Mouse (Mus musculus) hindbrain, embryonic 10.5 days (tissue): ENCODE data around the gene Dhx32. TPM values are rescaled to one million over a fixed set of nuclear protein-coding genes. Genes with fewer than 3 reads are reported as not detected.

Experiments
- DNase-seq: peaks from one replicate; pipeline ENCODE4 v3.0.0-alpha.2; 2017; ENCODE audit warnings: low spot score
- H3K27ac ChIP-seq: fragments of 300-500 bp; sonication (generic); 2 replicates; pipeline ENCODE4 v1.5.1; 2016; ENCODE audit warnings: mild to moderate bottlenecking, moderate library complexity
- H3K27me3 ChIP-seq: fragments of 300-500 bp; sonication (generic); 2 replicates; pipeline ENCODE4 v1.6.1; 2016; ENCODE audit warnings: mild to moderate bottlenecking; ENCODE audit not compliant: poor library complexity, insufficient read depth, severe bottlenecking
- H3K36me3 ChIP-seq: fragments of 300-500 bp; sonication (generic); 2 replicates; pipeline ENCODE4 v1.6.1; 2016; ENCODE audit warnings: mild to moderate bottlenecking, moderate library complexity
- H3K4me1 ChIP-seq: fragments of 300-500 bp; sonication (generic); replicated peaks from 2 replicates; pipeline ENCODE4 v1.6.1; 2016; ENCODE audit warnings: mild to moderate bottlenecking
- H3K4me3 ChIP-seq: fragments of 300-500 bp; sonication (generic); 2 replicates; pipeline ENCODE4 v1.5.1; 2016; ENCODE audit warnings: mild to moderate bottlenecking, moderate library complexity
- H3K9me3 ChIP-seq: fragments of 300-500 bp; sonication (generic); 2 replicates; pipeline ENCODE4 v1.6.1; 2016; ENCODE audit warnings: mild to moderate bottlenecking, moderate library complexity
- WGBS: fragments of 180-500 bp; shearing (Covaris S2); methylation state at CpG from one replicate; pipeline ENCODE4 v1.1.7; 2016; 5-methylcytosine and 5-hydroxymethylcytosine counted together
- polyA plus RNA-seq: library from polyadenylated mRNA; unstranded; fragments of >200 nt; fragmentation: Nextera tagmentation; extraction: Ambion mirVana; gene quantifications from 2 replicates; pipeline ENCODE4 v1.2.1, GENCODE M21; 2016

The Dhx32 gene
- polyA plus RNA-seq, result 51.0 and 51.1 TPM in 2 replicates

GRCm38 (mm10) chr7:133782717-133783435, at the start of gene Dhx32:
Dhx32 (minus strand) TSS chr7:133782726.
- Histone ChIP-seq H3K9me3 (no peaks in the 10 kb centered on the region), H3K27me3 (no peaks in the 10 kb centered on the region), H3K4me1 (peaks cover 3% of the 10 kb centered on the region; the same call in 1 of the 2 replicates), H3K4me3 (no peak within 1 kb of the TSS), H3K36me3 (no peaks in the 10 kb centered on the region), H3K27ac (no peak within 1 kb of the TSS)
- DNase-seq, result peak; percentile 68
- WGBS, result 21% methylated on average over 18 of the region's 18 CpGs

GRCm38 (mm10) chr7:133829579-133829978, 47.1 kb upstream of the Dhx32 start:
- H3K27ac ChIP-seq, result no peak overlapping the region
- H3K4me1 ChIP-seq, result no peaks in the 10 kb centered on the region
- 76% methylated on average over 7 of the region's 7 CpGs for WGBS
- H3K4me3 ChIP-seq, result no peak overlapping the region
- H3K9me3 ChIP-seq, result no peaks in the 10 kb centered on the region
- no peaks in the 10 kb centered on the region for H3K27me3 ChIP-seq
- no peaks in the 10 kb centered on the region for H3K36me3 ChIP-seq
- DNase-seq, result no peak

DNA sequence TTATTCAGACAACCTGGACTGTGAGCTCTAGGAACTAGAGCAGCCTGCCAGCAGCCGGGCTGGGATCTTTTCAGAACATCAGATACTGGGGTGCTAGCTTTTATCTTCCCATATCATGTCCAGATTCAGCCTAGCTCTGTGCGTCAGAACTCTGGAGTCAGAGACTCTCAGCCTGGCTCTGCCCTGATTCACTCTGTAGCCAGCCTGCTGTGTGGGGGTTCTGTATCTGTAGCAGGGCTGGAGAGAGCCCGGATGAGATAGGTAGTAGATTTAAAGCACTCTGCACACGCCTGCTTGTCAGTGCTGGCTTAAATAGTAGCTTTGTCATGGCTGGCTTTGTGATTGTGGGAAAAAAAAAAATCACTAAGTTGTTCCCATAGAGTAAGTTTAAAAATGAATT, 46.0 kb upstream of the Dhx32 start:
- H3K4me1 ChIP-seq, result no peaks in the 10 kb centered on the region
- DNase-seq, result no peak
- H3K9me3 ChIP-seq, result peaks cover 2% of the 10 kb centered on the region; the same call in 1 of the 2 replicates
- WGBS, result 68% methylated on average over 4 of the region's 4 CpGs
- H3K27ac ChIP-seq, result no peak overlapping the region
- no peak overlapping the region for H3K4me3 ChIP-seq
- no peaks in the 10 kb centered on the region for H3K36me3 ChIP-seq
- no peaks in the 10 kb centered on the region for H3K27me3 ChIP-seq

DNA sequence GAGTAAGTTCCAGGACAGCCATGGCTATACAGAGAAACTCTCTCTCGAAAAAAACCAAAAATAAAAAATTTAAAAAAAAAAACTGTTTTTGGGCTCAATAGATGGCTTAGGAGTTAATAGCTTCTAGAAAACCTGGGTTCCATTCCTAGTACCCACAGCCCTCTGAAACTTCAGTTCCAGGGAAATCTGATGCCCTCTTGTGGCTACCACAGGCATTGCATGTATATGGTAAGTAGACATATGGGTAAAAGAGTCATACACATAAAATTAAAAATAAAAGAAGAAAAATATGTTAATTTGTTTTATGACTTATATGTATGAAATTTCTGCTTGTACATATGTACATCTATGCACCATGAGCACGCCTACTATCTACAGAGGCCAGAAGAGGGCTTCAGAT, 42.1 kb upstream of the Dhx32 start:
- 90% methylated on average over 2 of the region's 2 CpGs for WGBS

DNA sequence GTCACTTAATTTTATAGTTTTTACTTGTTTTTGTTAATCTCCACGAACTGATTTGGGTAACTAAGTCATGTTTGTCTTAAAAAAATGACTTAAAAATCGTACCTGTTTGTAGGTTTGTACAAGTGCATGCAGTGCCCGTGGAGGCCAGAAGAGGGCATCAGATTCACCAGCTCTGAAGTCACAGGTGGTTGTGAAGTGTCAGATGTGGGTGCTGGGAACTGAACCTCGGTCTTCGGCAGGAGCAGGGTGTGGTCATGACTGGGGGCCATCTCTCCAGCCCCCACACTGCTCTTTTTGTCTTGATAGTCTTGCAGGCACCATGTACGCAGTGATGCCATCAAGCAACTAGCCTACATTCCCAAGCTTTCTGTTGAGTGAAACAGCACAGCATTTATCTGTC, 41.2 kb upstream of the Dhx32 start:
- Histone ChIP-seq H3K27me3 (no peaks in the 10 kb centered on the region), H3K4me3 (no peak overlapping the region), H3K36me3 (no peaks in the 10 kb centered on the region), H3K9me3 (peaks cover 2% of the 10 kb centered on the region; the same call in 1 of the 2 replicates), H3K4me1 (no peaks in the 10 kb centered on the region), H3K27ac (no peak overlapping the region)
- 88% methylated on average over 6 of the region's 6 CpGs for WGBS
- DNase-seq, result no peak

More for the DNA sequence above, 42.1 kb upstream of the Dhx32 start:
- peaks cover 2% of the 10 kb centered on the region; the same call in 1 of the 2 replicates for H3K9me3 ChIP-seq
- H3K4me1 ChIP-seq, result no peaks in the 10 kb centered on the region
- no peaks in the 10 kb centered on the region for H3K36me3 ChIP-seq
- no peaks in the 10 kb centered on the region for H3K27me3 ChIP-seq
- DNase-seq, result no peak
- H3K4me3 ChIP-seq, result no peak overlapping the region
- H3K27ac ChIP-seq, result no peak overlapping the region

DNA sequence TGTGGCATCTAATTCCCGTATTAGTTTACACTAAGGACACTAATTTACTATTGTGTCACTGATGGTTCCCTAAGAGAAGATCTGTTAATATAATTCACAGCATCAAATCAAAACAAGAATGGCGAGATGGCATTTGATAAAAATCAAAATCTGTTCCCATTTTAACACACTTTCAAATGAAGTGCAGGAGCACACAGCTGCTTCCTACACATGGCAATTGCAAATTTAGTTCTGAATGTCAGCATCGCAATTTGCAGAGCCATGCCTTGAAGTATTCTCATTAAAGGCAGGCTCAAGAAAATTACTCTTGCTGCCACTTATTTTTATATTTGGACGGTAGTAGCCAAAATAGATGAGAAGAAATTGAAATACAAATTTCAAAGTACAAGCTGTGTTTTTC, 30.8 kb upstream of the Dhx32 start:
- Histone ChIP-seq H3K27me3 (no peaks in the 10 kb centered on the region), H3K4me1 (no peaks in the 10 kb centered on the region), H3K27ac (no peak overlapping the region), H3K4me3 (no peak overlapping the region), H3K9me3 (no peaks in the 10 kb centered on the region), H3K36me3 (no peaks in the 10 kb centered on the region)
- 90% methylated on average over 4 of the region's 4 CpGs for WGBS
- no peak for DNase-seq

DNA sequence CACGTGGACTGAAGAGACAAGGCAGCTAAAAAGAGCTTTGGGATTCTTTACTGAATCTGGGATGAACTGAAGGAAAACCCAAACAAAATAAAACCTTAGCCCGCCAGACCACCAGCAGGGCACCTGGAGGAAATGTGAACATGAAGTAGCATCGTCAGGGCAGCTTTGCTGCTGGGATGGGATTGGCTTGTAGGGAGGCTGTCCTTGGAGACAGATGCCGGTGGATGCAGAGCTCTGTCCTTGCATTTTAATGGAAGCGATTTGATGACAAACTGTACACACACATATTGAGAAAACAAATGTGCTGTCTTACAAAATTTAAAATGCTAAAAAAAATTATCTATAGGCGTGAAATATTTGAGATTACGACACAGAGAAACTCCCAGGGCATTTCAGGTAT, 30.4 kb upstream of the Dhx32 start:
- H3K27me3 ChIP-seq, result no peaks in the 10 kb centered on the region
- whole genome bisulfite sequencing, result 79% methylated on average over 7 of the region's 7 CpGs
- H3K4me3 ChIP-seq, result no peak overlapping the region
- H3K9me3 ChIP-seq, result no peaks in the 10 kb centered on the region
- H3K36me3 ChIP-seq, result no peaks in the 10 kb centered on the region
- no peak for DNase-seq
- H3K4me1 ChIP-seq, result no peaks in the 10 kb centered on the region
- no peak overlapping the region for H3K27ac ChIP-seq

DNA sequence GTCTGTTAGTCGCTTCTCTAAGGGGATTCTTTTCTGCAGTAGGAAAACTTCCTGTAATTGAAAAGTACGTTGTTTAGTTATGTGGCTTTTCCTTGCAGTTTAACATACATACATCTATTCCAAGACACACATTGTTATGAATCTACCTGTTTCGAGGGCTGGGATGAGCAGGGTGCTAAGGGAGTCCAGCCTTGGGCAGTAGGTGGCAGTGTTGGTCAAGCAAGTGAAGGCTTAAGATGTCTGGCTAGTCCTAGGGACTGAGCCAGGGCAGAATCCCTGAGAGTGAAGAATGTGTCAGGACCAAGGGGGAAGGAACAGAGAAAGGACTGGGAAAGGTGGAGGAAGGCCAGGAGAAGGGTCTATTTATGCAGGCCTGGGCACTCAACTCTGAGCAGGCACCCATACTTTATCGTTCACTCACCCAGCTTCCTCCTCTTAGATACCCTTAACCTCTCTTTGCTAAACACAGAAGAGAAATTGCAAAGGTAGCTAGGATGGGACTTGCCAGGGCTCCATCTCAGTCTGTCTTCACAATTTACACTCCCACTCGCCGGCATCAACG, 23.2 kb upstream of the Dhx32 start:
- Histone ChIP-seq H3K27ac (no peak overlapping the region), H3K9me3 (no peaks in the 10 kb centered on the region), H3K4me1 (no peaks in the 10 kb centered on the region), H3K27me3 (no peaks in the 10 kb centered on the region), H3K36me3 (no peaks in the 10 kb centered on the region), H3K4me3 (no peak overlapping the region)
- 59% methylated on average over 7 of the region's 7 CpGs for WGBS
- DNase-seq, result peak; percentile 57

- no peaks in the 10 kb centered on the region for H3K36me3 ChIP-seq
- no peak for DNase-seq
- H3K27ac ChIP-seq, result no peak overlapping the region
- 81% methylated on average over 6 of the region's 6 CpGs for WGBS
- 0 out of 2 replicates have a peak, but pooled peaks cover 3% of the 10 kb centered on the region for H3K4me1 ChIP-seq
- H3K4me3 ChIP-seq, result no peak overlapping the region
- no peaks in the 10 kb centered on the region for H3K9me3 ChIP-seq
- H3K27me3 ChIP-seq, result no peaks in the 10 kb centered on the region
Measured at GRCm38 (mm10) chr7:133801823-133802222, 19.3 kb upstream of the Dhx32 start.

GRCm38 (mm10) chr7:133799928-133800327, 17.4 kb upstream of the Dhx32 start:
- 82% methylated on average over 5 of the region's 5 CpGs for WGBS
- Histone ChIP-seq H3K4me3 (no peak overlapping the region), H3K9me3 (no peaks in the 10 kb centered on the region), H3K27ac (no peak overlapping the region), H3K4me1 (0 out of 2 replicates have a peak, but pooled peaks cover 3% of the 10 kb centered on the region), H3K27me3 (no peaks in the 10 kb centered on the region), H3K36me3 (no peaks in the 10 kb centered on the region)
- DNase-seq, result no peak

- 85% methylated on average over 2 of the region's 2 CpGs for WGBS
- Histone ChIP-seq H3K27ac (no peak overlapping the region), H3K27me3 (no peaks in the 10 kb centered on the region), H3K36me3 (no peaks in the 10 kb centered on the region), H3K4me1 (0 out of 2 replicates have a peak, but pooled peaks cover 3% of the 10 kb centered on the region), H3K4me3 (no peak overlapping the region), H3K9me3 (no peaks in the 10 kb centered on the region)
- no peak for DNase-seq
Measured at GRCm38 (mm10) chr7:133794720-133795119, 12.2 kb upstream of the Dhx32 start.

- Histone ChIP-seq H3K4me3 (no peak overlapping the region), H3K4me1 (0 out of 2 replicates have a peak, but pooled peaks cover 3% of the 10 kb centered on the region), H3K9me3 (no peaks in the 10 kb centered on the region), H3K36me3 (no peaks in the 10 kb centered on the region), H3K27me3 (no peaks in the 10 kb centered on the region), H3K27ac (no peak overlapping the region)
- DNase-seq, result no peak
- 75% methylated on average over 10 of the region's 10 CpGs for WGBS
Measured at GRCm38 (mm10) chr7:133793248-133794131, 11.0 kb upstream of the Dhx32 start.
